Mouse (Mus musculus): ENCODE measurements around the gene Trp53i13. TPM values are rescaled to one million over a fixed set of nuclear protein-coding genes. Genes with fewer than 3 reads are reported as not detected.

Trp53i13 gene
- polyA plus RNA-seq, 1 experiment from 2014 or later: 26.3 TPM

- H3K27ac ChIP-seq: peak overlapping the region; percentile 89
- H3K4me3 ChIP-seq: no peak overlapping the region
- H3K9ac ChIP-seq: peak overlapping the region; percentile 28; the same call in 1 of the 2 replicates
- H3K36me3 ChIP-seq: peaks cover 23% of the 10 kb centered on the region; the same call in 1 of the 2 replicates
- no peaks in the 10 kb centered on the region for H3K27me3 ChIP-seq
- peaks cover 60% of the 10 kb centered on the region for H3K4me1 ChIP-seq (replicated peaks)
- ATAC-seq (replicated peaks; ENCODE audit: insufficient number of reproducible peaks, insufficient read depth, low FRiP score, low read depth): peak; percentile 37
- H3K9me3 ChIP-seq (replicated peaks): no peaks in the 10 kb centered on the region
- peak overlapping the region; percentile 9; the same call in 1 of the 2 replicates for H3K4me2 ChIP-seq
- 35% methylated on average over 4 of the region's 4 CpGs for WGBS
Observed at GRCm38 (mm10) chr11:77497851-77498250, 17.9 kb downstream of the Trp53i13 start.

GRCm38 (mm10) chr11:77497341-77497756 lies 18.4 kb downstream of the Trp53i13 start:
- Histone ChIP-seq H3K4me1 (replicated peaks) (peaks cover 65% of the 10 kb centered on the region), H3K4me2 (peak overlapping the region; percentile 9; the same call in 1 of the 2 replicates), H3K27me3 (no peaks in the 10 kb centered on the region), H3K9me3 (replicated peaks) (no peaks in the 10 kb centered on the region), H3K9ac (0 out of 2 replicates have a peak overlapping the region, but pooled peaks have one; percentile 41), H3K27ac (peak overlapping the region; percentile 89), H3K36me3 (peaks cover 21% of the 10 kb centered on the region; the same call in 1 of the 2 replicates), H3K4me3 (0 out of 2 replicates have a peak overlapping the region, but pooled peaks have one; percentile 0)
- ATAC-seq (replicated peaks; ENCODE audit: insufficient number of reproducible peaks, insufficient read depth, low FRiP score, low read depth): peak; percentile 15; the same call in 1 of the 2 replicates
- 34% methylated on average over 6 of the region's 6 CpGs for WGBS

GRCm38 (mm10) chr11:77495507-77495906 lies 20.3 kb downstream of the Trp53i13 start:
- Histone ChIP-seq H3K27me3 (no peaks in the 10 kb centered on the region), H3K27ac (peak overlapping the region; percentile 60; the same call in 1 of the 2 replicates), H3K4me2 (no peak overlapping the region), H3K36me3 (peaks cover 14% of the 10 kb centered on the region; the same call in 1 of the 2 replicates), H3K4me1 (replicated peaks) (peaks cover 72% of the 10 kb centered on the region), H3K9ac (no peak overlapping the region), H3K9me3 (replicated peaks) (no peaks in the 10 kb centered on the region), H3K4me3 (no peak overlapping the region)
- no peak for ATAC-seq (replicated peaks; ENCODE audit: insufficient number of reproducible peaks, insufficient read depth, low FRiP score, low read depth)

GRCm38 (mm10) chr11:77494782-77495181 lies 21.0 kb downstream of the Trp53i13 start:
- Histone ChIP-seq H3K27ac (no peak overlapping the region), H3K9ac (0 out of 2 replicates have a peak overlapping the region, but pooled peaks have one; percentile 93), H3K36me3 (peaks cover 6% of the 10 kb centered on the region; the same call in 1 of the 2 replicates), H3K9me3 (replicated peaks) (no peaks in the 10 kb centered on the region), H3K4me1 (replicated peaks) (peaks cover 78% of the 10 kb centered on the region), H3K4me3 (peak overlapping the region; percentile 91), H3K27me3 (no peaks in the 10 kb centered on the region), H3K4me2 (peak overlapping the region; percentile 93)
- ATAC-seq (replicated peaks; ENCODE audit: insufficient number of reproducible peaks, insufficient read depth, low FRiP score, low read depth): no peak
- WGBS: 65% methylated on average over 6 of the region's 6 CpGs

GRCm38 (mm10) chr11:77494344-77494676 lies 21.5 kb downstream of the Trp53i13 start:
- Histone ChIP-seq H3K4me1 (replicated peaks) (peaks cover 78% of the 10 kb centered on the region), H3K36me3 (peaks cover 2% of the 10 kb centered on the region; the same call in 1 of the 2 replicates), H3K27ac (peak overlapping the region; percentile 88), H3K9me3 (replicated peaks) (no peaks in the 10 kb centered on the region), H3K27me3 (no peaks in the 10 kb centered on the region), H3K9ac (peak overlapping the region; percentile 93), H3K4me2 (peak overlapping the region; percentile 93), H3K4me3 (peak overlapping the region; percentile 91)
- WGBS: 23% methylated on average over 4 of the region's 4 CpGs
- ATAC-seq (replicated peaks; ENCODE audit: insufficient number of reproducible peaks, insufficient read depth, low FRiP score, low read depth): no peak

GRCm38 (mm10) chr11:77493512-77494343 lies 22.1 kb downstream of the Trp53i13 start, which contains the start of gene Git1:
Git1 (plus strand) TSS chr11:77493562.
- Histone ChIP-seq H3K27me3 (no peaks in the 10 kb centered on the region), H3K9me3 (replicated peaks) (no peaks in the 10 kb centered on the region), H3K4me2 (peak within 1 kb of the TSS; percentile 93), H3K4me3 (peak within 1 kb of the TSS; percentile 91), H3K27ac (peak within 1 kb of the TSS; percentile 95), H3K36me3 (no peaks in the 10 kb centered on the region), H3K4me1 (replicated peaks) (peaks cover 81% of the 10 kb centered on the region), H3K9ac (peak within 1 kb of the TSS; percentile 93)
- ATAC-seq (replicated peaks; ENCODE audit: insufficient number of reproducible peaks, insufficient read depth, low FRiP score, low read depth): peak; percentile 1; the same call in 1 of the 2 replicates
- under 1% methylated on average over 59 of the region's 74 CpGs for WGBS

GRCm38 (mm10) chr11:77492911-77493332 lies 22.9 kb downstream of the Trp53i13 start:
- Histone ChIP-seq H3K4me3 (peak overlapping the region; percentile 91), H3K27ac (peak overlapping the region; percentile 95), H3K36me3 (no peaks in the 10 kb centered on the region), H3K27me3 (no peaks in the 10 kb centered on the region), H3K4me2 (peak overlapping the region; percentile 93), H3K4me1 (replicated peaks) (peaks cover 80% of the 10 kb centered on the region), H3K9me3 (replicated peaks) (no peaks in the 10 kb centered on the region), H3K9ac (peak overlapping the region; percentile 93)
- under 1% methylated on average over 31 of the region's 32 CpGs for WGBS
- peak; percentile 72 for ATAC-seq (replicated peaks; ENCODE audit: insufficient number of reproducible peaks, insufficient read depth, low FRiP score, low read depth)

GRCm38 (mm10) chr11:77492311-77492871 lies 23.4 kb downstream of the Trp53i13 start:
- no peak for ATAC-seq (replicated peaks; ENCODE audit: insufficient number of reproducible peaks, insufficient read depth, low FRiP score, low read depth)
- under 1% methylated on average over 13 of the region's 18 CpGs for WGBS
- H3K27me3 ChIP-seq: no peaks in the 10 kb centered on the region
- H3K4me2 ChIP-seq: peak overlapping the region; percentile 93
- no peaks in the 10 kb centered on the region for H3K9me3 ChIP-seq (replicated peaks)
- peak overlapping the region; percentile 91 for H3K4me3 ChIP-seq
- H3K27ac ChIP-seq: peak overlapping the region; percentile 95
- H3K4me1 ChIP-seq (replicated peaks): peaks cover 76% of the 10 kb centered on the region
- H3K9ac ChIP-seq: peak overlapping the region; percentile 93
- H3K36me3 ChIP-seq: no peaks in the 10 kb centered on the region

GRCm38 (mm10) chr11:77491502-77492291 lies 24.1 kb downstream of the Trp53i13 start:
- peak overlapping the region; percentile 91 for H3K4me3 ChIP-seq
- H3K4me2 ChIP-seq: peak overlapping the region; percentile 93
- ATAC-seq (replicated peaks; ENCODE audit: insufficient number of reproducible peaks, insufficient read depth, low FRiP score, low read depth): peak; percentile 56
- peak overlapping the region; percentile 95 for H3K27ac ChIP-seq
- H3K36me3 ChIP-seq: no peaks in the 10 kb centered on the region
- peaks cover 76% of the 10 kb centered on the region for H3K4me1 ChIP-seq (replicated peaks)
- H3K9ac ChIP-seq: peak overlapping the region; percentile 93
- H3K27me3 ChIP-seq: no peaks in the 10 kb centered on the region
- H3K9me3 ChIP-seq (replicated peaks): no peaks in the 10 kb centered on the region
- under 1% methylated on average over 23 of the region's 23 CpGs for WGBS

- peaks cover 77% of the 10 kb centered on the region for H3K4me1 ChIP-seq (replicated peaks)
- peak overlapping the region; percentile 93 for H3K4me2 ChIP-seq
- H3K9ac ChIP-seq: peak overlapping the region; percentile 33; the same call in 1 of the 2 replicates
- H3K36me3 ChIP-seq: no peaks in the 10 kb centered on the region
- peak overlapping the region; percentile 95 for H3K27ac ChIP-seq
- H3K4me3 ChIP-seq: peak overlapping the region; percentile 91
- H3K9me3 ChIP-seq (replicated peaks): no peaks in the 10 kb centered on the region
- under 1% methylated on average over 13 of the region's 13 CpGs for WGBS
- no peaks in the 10 kb centered on the region for H3K27me3 ChIP-seq
- ATAC-seq (replicated peaks; ENCODE audit: insufficient number of reproducible peaks, insufficient read depth, low FRiP score, low read depth): peak; percentile 51; the same call in 1 of the 2 replicates
Observed at GRCm38 (mm10) chr11:77491123-77491501, 24.7 kb downstream of the Trp53i13 start.
